Mouse (Mus musculus) G1E (cell line): Measurements from ENCODE around the gene Capg. TPM values are rescaled to one million over a fixed set of nuclear protein-coding genes. Genes with fewer than 3 reads are reported as not detected.

Experiments
- ATAC-seq: 2 replicates; pipeline ENCODE4 v1.8.0; 2016; ENCODE audit warnings: mild to moderate bottlenecking; ENCODE audit not compliant: insufficient number of reproducible peaks, poor library complexity, low FRiP score, severe bottlenecking; ENCODE audit errors: extremely low read depth
- DNase-seq: peaks from one replicate; pipeline ENCODE4 v3.0.0; 2012; ENCODE audit warnings: low spot score
- H3K27me3 ChIP-seq: 2 replicates; pipeline ENCODE4 v1.6.1; 2012; ENCODE audit warnings: mild to moderate bottlenecking, low read length, inconsistent platforms; ENCODE audit not compliant: insufficient read depth
- H3K36me3 ChIP-seq: replicated peaks from 2 replicates; pipeline ENCODE3; 2012; ENCODE audit warnings: mild to moderate bottlenecking, inconsistent platforms
- H3K4me1 ChIP-seq: 2 replicates; pipeline ENCODE4 v1.6.1; 2012; ENCODE audit warnings: low read depth, low read length, inconsistent platforms, mixed read lengths; ENCODE audit not compliant: insufficient read depth
- H3K4me3 ChIP-seq: 2 replicates; pipeline ENCODE4 v1.5.1; 2012; ENCODE audit warnings: low read depth, mild to moderate bottlenecking, inconsistent platforms, low read length, moderate library complexity, mixed read lengths
- H3K9me3 ChIP-seq: replicated peaks from 2 replicates; pipeline ENCODE4 v1.6.1; 2012; ENCODE audit warnings: inconsistent platforms
- CTCF ChIP-seq: IDR thresholded peaks from 2 replicates; pipeline ENCODE4 v1.5.1; 2012; ENCODE audit warnings: low read depth, low read length, inconsistent platforms, mixed read lengths
- GATA1 ChIP-seq: IDR thresholded peaks from 2 replicates; pipeline ENCODE4 v1.6.1; 2012; ENCODE audit warnings: borderline replicate concordance, low read length, inconsistent platforms, mixed read lengths
- GATA2 ChIP-seq: IDR thresholded peaks from 2 replicates; pipeline ENCODE4 v1.6.1; 2012; ENCODE audit warnings: low read depth, low read length, inconsistent platforms, borderline replicate concordance
- POLR2AphosphoS5 ChIP-seq: IDR thresholded peaks from 2 replicates; pipeline ENCODE4 v1.6.1; 2012; ENCODE audit warnings: low read depth, low read length, inconsistent platforms; ENCODE audit not compliant: insufficient replicate concordance
- TAL1 ChIP-seq: conservative IDR thresholded peaks from 2 replicates; pipeline ENCODE4 v1.6.1; 2012; ENCODE audit warnings: low read depth, low read length, inconsistent platforms, mixed read lengths
- polyA plus RNA-seq: library from polyadenylated mRNA; stranded (reverse); fragments of >175 nt; gene quantifications from 2 replicates; pipeline ENCODE4 v1.2.3, GENCODE M21; 2012
- total RNA-seq, 2 experiments: library from RNA; stranded (forward) in 1 of 2; stranded (reverse) in 1 of 2; fragments of 200-1000 nt in 1 of 2; fragments of >200 nt in 1 of 2; fragmentation: Nextera tagmentation in 1 of 2; gene quantifications; 2 replicates each; pipeline ENCODE4 v1.2.3; 2014 to 2017

Capg gene
- total and polyA plus RNA-seq, 3 experiments = 37.8 to 113 (median 102) TPM

DNA sequence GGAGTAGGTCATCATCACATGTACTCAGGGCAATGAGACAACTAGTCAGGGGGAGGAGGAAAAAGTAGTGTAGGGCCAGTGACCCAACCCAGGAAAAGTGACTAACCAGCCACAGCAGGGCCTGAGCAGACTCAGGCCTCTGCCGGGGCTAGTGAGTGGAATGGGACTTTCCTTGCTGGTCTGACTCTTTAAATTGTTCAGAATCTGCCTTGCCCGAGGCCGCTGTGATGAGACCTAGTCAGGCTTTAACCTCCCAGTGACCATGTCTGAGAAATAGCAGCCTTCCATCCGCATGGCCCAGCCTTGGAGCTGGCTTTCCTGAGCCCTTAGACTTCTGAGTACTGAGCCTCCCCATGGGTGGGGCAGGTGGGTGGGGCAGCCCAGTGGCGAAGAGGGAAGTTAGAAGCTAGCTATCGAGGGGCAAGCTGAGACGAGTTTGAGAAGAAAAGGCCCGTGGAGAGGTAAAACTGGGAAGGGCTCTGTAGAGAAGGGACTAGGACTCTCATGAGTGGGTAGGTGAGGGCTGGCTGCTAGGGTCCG is 4.9 kb downstream of the Capg start:
- Histone ChIP-seq H3K27me3 (no peaks in the 10 kb centered on the region), H3K36me3 (peaks cover 43% of the 10 kb centered on the region), H3K4me3 (peak overlapping the region; percentile 63), H3K4me1 (peaks cover 75% of the 10 kb centered on the region), H3K9me3 (peaks cover 4% of the 10 kb centered on the region)
- TF ChIP-seq POLR2AphosphoS5 = no peak
- TF ChIP-seq GATA1 = no peak
- no peak for TF ChIP-seq GATA2
- TF ChIP-seq TAL1 = no peak
- no peak for TF ChIP-seq CTCF
- ATAC-seq (peak; percentile 61), DNase-seq (peak; percentile 85)

DNA sequence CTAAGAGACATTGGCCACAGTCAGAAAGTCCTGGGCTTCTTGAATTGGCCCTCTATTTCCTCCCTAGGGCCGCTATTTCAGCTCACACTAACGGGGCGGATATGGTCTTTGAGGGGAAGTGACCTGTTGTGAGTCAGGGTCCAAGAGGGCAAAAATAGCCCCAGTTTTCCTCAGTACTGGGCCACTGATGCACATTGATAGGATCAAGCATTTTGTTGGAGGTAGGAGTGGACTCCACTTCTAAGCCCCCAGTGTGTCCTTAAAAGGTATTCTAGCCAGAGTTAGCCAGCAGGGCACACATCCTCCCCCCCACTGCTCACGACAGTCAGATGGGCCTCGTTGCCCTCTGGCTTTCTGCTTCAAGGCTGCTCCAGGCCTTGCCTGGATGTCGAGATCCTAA is 5.8 kb downstream of the Capg start:
- ATAC-seq = no peak
- Histone ChIP-seq H3K4me3 (peak overlapping the region; percentile 63; the same call in 1 of the 2 replicates), H3K36me3 (peaks cover 47% of the 10 kb centered on the region)

DNA sequence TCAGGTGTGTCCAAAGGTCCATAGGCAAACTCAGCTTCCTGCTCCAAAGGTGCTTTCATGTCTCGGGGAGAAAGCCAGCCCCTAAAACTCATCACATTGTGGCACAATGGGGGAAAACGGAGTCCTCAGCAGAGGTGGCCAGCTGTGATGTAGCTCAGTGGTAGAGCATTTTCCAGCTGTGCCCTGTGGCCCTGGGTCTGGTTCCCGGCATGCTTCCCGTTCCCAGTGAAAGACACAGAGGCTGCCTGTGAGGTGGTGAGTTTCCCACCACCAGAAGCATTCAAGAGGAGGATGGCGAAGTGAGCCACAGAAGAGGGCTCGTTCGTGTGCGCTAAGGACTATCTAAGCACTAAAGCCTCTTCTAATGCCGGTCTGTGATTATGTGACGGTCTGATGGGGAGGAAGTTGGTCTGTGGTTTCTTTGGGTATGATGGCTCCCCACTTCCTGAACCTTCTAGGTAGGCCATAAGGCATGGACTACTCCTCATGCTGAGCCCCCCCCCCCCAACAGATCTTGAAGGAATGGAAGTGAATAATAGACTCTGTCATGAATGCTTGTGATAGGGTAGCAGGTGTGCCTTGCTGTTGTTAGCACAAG is 6.4 kb downstream of the Capg start:
- Histone ChIP-seq H3K36me3 (peaks cover 52% of the 10 kb centered on the region), H3K9me3 (peaks cover 4% of the 10 kb centered on the region), H3K4me1 (peaks cover 62% of the 10 kb centered on the region), H3K4me3 (no peak overlapping the region), H3K27me3 (no peaks in the 10 kb centered on the region)
- TF ChIP-seq GATA1 (no peak), TAL1 (no peak), CTCF (no peak), POLR2AphosphoS5 (no peak), GATA2 (no peak)
- no peak for DNase-seq
- no peak for ATAC-seq

More for the DNA sequence above, 5.8 kb downstream of the Capg start:
- TF ChIP-seq GATA1 = no peak
- no peak for TF ChIP-seq POLR2AphosphoS5
- TF ChIP-seq TAL1 = no peak
- no peak for TF ChIP-seq CTCF
- TF ChIP-seq GATA2 = no peak
- no peak for DNase-seq
- H3K4me1 ChIP-seq = peaks cover 66% of the 10 kb centered on the region
- peaks cover 4% of the 10 kb centered on the region for H3K9me3 ChIP-seq
- no peaks in the 10 kb centered on the region for H3K27me3 ChIP-seq

DNA sequence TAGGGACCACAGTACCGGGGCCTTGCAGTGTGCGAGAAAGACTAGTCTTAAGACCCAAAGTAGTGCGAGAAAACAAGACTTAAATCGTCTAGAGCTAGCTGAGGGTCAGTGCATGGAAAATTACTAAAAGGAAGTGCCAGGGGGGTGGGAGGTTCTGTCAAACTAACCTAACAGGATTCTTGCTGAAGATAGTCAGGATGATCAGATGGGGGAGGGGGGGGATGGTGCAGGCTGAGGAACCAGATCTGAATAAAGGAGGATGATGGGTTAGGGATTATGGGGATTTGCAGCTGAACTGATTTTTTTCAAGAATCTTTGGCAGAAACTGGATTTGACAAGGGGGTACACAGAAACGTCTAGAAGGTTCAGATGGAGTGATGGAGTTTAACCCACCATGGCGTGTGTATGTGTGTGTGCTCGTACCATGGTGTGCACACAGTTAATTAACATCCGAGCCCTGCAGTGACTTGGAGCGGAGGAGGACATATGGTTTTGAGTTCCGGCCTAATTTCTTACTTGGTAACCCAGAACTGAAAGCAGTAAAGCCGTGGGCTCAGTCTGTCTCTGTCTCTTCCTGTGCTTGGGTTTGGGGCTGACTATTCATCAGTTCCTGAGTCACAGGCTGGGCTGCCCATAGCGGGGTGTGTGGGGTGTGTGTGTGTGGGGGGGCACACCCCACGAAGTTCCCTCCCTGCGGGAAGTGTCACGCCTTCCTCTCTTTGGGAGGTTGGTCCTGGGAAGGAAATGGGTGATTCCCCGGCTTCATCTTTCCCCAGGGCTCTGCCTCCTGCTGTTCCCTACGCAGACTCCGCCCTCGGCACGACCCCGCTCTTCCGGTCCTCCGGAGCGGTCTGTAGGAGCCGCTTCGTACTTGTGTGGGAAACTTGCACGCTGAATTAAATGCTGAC is 8.2 kb downstream of the Capg start:
- Histone ChIP-seq H3K9me3 (no peaks in the 10 kb centered on the region), H3K36me3 (peaks cover 51% of the 10 kb centered on the region), H3K27me3 (no peaks in the 10 kb centered on the region), H3K4me1 (peaks cover 61% of the 10 kb centered on the region), H3K4me3 (peak overlapping the region; percentile 63; the same call in 1 of the 2 replicates)
- TF ChIP-seq CTCF = no peak
- no peak for TF ChIP-seq GATA2
- TF ChIP-seq GATA1 = no peak
- no peak for TF ChIP-seq POLR2AphosphoS5
- TF ChIP-seq TAL1 = no peak
- peak; percentile 58; the same call in 1 of the 2 replicates for ATAC-seq
- peak; percentile 51 for DNase-seq

DNA sequence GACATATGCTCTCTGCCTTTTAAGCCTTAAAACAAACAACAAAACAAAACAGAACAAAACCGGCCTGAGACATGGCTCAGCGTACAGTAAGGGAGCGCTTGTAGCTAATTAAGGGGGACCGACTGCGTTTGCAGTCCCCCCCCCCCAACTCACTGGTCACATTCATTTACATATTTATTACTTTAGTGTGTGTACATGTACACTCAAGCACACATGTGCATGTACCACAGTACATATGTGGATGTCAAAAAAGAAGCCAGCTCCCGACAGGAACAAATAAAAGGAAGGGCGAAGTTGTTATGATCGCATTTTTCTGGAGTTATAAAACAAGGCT is 8.9 kb downstream of the Capg start:
- Histone ChIP-seq H3K27me3 (no peaks in the 10 kb centered on the region), H3K9me3 (no peaks in the 10 kb centered on the region), H3K4me1 (peaks cover 58% of the 10 kb centered on the region), H3K36me3 (peaks cover 51% of the 10 kb centered on the region), H3K4me3 (peak overlapping the region; percentile 63; the same call in 1 of the 2 replicates)
- DNase-seq = no peak
- ATAC-seq = no peak
- TF ChIP-seq POLR2AphosphoS5 (no peak), GATA1 (no peak), CTCF (no peak), TAL1 (no peak), GATA2 (no peak)

DNA sequence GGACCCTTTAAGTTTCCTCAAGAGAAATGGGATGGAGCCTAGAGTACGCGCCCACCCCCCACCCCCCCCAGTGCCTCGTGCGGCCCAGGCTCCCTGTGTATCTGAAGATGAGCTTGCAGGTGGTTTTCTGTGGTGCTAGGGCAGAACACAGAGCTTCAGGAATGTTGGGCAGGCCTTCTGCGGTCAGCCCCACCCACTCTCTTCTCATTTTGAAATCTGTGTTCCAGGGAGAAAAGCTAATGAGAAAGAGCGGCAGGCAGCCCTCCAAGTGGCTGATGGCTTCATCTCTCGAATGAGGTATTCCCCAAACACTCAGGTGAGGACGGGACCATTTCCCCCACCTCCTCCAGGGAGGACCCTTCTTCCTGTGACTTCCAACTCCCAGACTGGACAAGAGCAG is 16.6 kb downstream of the Capg start:
- DNase-seq = no peak
- no peaks in the 10 kb centered on the region for H3K9me3 ChIP-seq
- H3K4me3 ChIP-seq = no peak overlapping the region
- no peaks in the 10 kb centered on the region for H3K27me3 ChIP-seq
- peaks cover 4% of the 10 kb centered on the region; the same call in 1 of the 2 replicates for H3K4me1 ChIP-seq
- H3K36me3 ChIP-seq = peaks cover 64% of the 10 kb centered on the region
- TF ChIP-seq POLR2AphosphoS5 (no peak), GATA1 (no peak), CTCF (no peak), TAL1 (no peak)
- no peak for ATAC-seq
